Mouse (Mus musculus) liver, postnatal 0 days (tissue): ENCODE data around the gene Adra1b. TPM values are rescaled to one million over a fixed set of nuclear protein-coding genes. Genes with fewer than 3 reads are reported as not detected.

ENCODE experiments used
- ATAC-seq: fragments of 200-750 bp; cut with Nextera tagmentation; 2 replicates; pipeline ENCODE4 v1.8.0; 2017; ENCODE audit warnings: mild to moderate bottlenecking, moderate library complexity
- DNase-seq: peaks from one replicate; pipeline ENCODE4 v3.0.0-alpha.2; 2016
- H3K27ac ChIP-seq: fragments of 300-500 bp; sonication (generic); 2 replicates; pipeline ENCODE4 v1.5.1; 2014; ENCODE audit warnings: antibody characterized with exemption, moderate library complexity, mild to moderate bottlenecking, low read depth
- H3K27me3 ChIP-seq: fragments of 300-500 bp; sonication (generic); 2 replicates; pipeline ENCODE4 v1.6.1; 2014; ENCODE audit warnings: low read length, control low read depth, mixed read lengths; ENCODE audit not compliant: insufficient read depth
- H3K36me3 ChIP-seq: fragments of 300-500 bp; sonication (generic); replicated peaks from 2 replicates; pipeline ENCODE4 v1.6.1; 2014; ENCODE audit warnings: mild to moderate bottlenecking, control low read depth, low read length, moderate library complexity, mixed read lengths; ENCODE audit not compliant: insufficient read depth
- H3K4me1 ChIP-seq: fragments of 300-500 bp; sonication (generic); 2 replicates; pipeline ENCODE4 v1.6.1; 2014; ENCODE audit warnings: antibody characterized with exemption, mild to moderate bottlenecking, control low read depth; ENCODE audit not compliant: insufficient read depth
- H3K4me2 ChIP-seq: fragments of 300-500 bp; sonication (generic); 2 replicates; pipeline ENCODE4 v1.6.1; 2014; ENCODE audit warnings: low read depth, mild to moderate bottlenecking, low read length, moderate library complexity, mixed read lengths
- H3K4me3 ChIP-seq: fragments of 300-500 bp; sonication (generic); 2 replicates; pipeline ENCODE4 v1.5.1; 2014; ENCODE audit warnings: low read depth, low read length
- H3K9ac ChIP-seq: fragments of 300-500 bp; sonication (generic); replicated peaks from 2 replicates; pipeline ENCODE4 v1.6.1; 2014; ENCODE audit warnings: mild to moderate bottlenecking, moderate library complexity
- H3K9me3 ChIP-seq: fragments of 300-500 bp; sonication (generic); 2 replicates; pipeline ENCODE4 v1.6.1; 2016; ENCODE audit warnings: mild to moderate bottlenecking, control low read depth, low read length, mixed read lengths
- CTCF ChIP-seq: sonication (generic); IDR thresholded peaks from 2 replicates; pipeline ENCODE4 v1.5.1; 2016; ENCODE audit warnings: antibody characterized with exemption, low read depth
- EP300 ChIP-seq: IDR thresholded peaks from 2 replicates; pipeline ENCODE4 v1.6.1; 2016; ENCODE audit warnings: antibody characterized with exemption, low read depth, mild to moderate bottlenecking
- WGBS: fragments of 180-500 bp; shearing (Covaris S2); extraction: QIAGEN DNeasy Blood & Tissue Kit; methylation state at CpG from one replicate; pipeline ENCODE4 v1.1.7; 2014; ENCODE audit not compliant: insufficient replicate concordance; 5-methylcytosine and 5-hydroxymethylcytosine counted together
- polyA plus RNA-seq: library from polyadenylated mRNA; unstranded; fragments of >200 nt; fragmentation: Nextera tagmentation; extraction: Ambion mirVana; gene quantifications from 2 replicates; pipeline ENCODE4 v1.2.1, GENCODE M21; 2015

Gene Adra1b
- polyA plus RNA-seq, 1 experiment from 2014 or later = 6.6 TPM

GRCm38 (mm10) chr11:43820552-43821460, 80.2 kb downstream of the Adra1b start:
- TF ChIP-seq EP300 (no peak), CTCF (no peak)
- H3K4me2 ChIP-seq = no peak overlapping the region
- H3K4me1 ChIP-seq = no peaks in the 10 kb centered on the region
- no peak overlapping the region for H3K9ac ChIP-seq
- H3K9me3 ChIP-seq = no peaks in the 10 kb centered on the region
- H3K27me3 ChIP-seq = no peaks in the 10 kb centered on the region
- whole genome bisulfite sequencing = 61% methylated on average over 11 of the region's 11 CpGs
- DNase-seq = no peak
- no peak overlapping the region for H3K4me3 ChIP-seq
- H3K27ac ChIP-seq = no peak overlapping the region
- no peaks in the 10 kb centered on the region for H3K36me3 ChIP-seq
- no peak for ATAC-seq

- TF ChIP-seq CTCF (no peak), EP300 (no peak)
- WGBS = 65% methylated on average over 9 of the region's 9 CpGs
- Histone ChIP-seq H3K4me1 (no peaks in the 10 kb centered on the region), H3K4me2 (no peak overlapping the region), H3K9me3 (no peaks in the 10 kb centered on the region), H3K27me3 (no peaks in the 10 kb centered on the region), H3K4me3 (no peak overlapping the region), H3K36me3 (no peaks in the 10 kb centered on the region), H3K27ac (no peak overlapping the region), H3K9ac (no peak overlapping the region)
- DNase-seq = no peak
- no peak for ATAC-seq
These were observed 83.6 kb downstream of the Adra1b start for GRCm38 (mm10) chr11:43817368-43817923.

DNA sequence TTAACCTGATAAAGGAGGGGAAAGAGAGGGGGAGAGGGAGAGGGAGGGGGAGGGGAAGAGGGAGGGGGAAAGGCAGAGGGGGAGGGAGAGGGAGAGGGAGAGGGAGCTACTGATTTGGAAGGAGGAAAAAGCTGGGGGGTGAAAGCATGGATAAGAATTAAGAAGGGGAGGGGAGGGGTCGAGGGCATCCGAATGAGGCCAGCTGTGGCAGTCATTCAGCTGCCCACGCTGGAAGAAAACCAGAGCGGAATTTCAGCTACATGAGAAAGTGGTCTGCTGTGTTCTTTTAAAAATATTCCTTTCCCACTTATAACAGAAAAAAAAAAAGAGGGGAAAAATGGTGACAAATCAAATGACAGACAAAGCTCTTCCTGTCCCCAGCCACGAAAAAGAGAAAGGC, 88.5 kb downstream of the Adra1b start:
- no peak overlapping the region for H3K4me2 ChIP-seq
- ATAC-seq = no peak
- H3K27me3 ChIP-seq = no peaks in the 10 kb centered on the region
- no peak overlapping the region for H3K4me3 ChIP-seq
- no peak overlapping the region for H3K27ac ChIP-seq
- no peaks in the 10 kb centered on the region for H3K9me3 ChIP-seq
- TF ChIP-seq EP300 = no peak
- no peak for TF ChIP-seq CTCF
- H3K36me3 ChIP-seq = no peaks in the 10 kb centered on the region
- DNase-seq = no peak
- H3K4me1 ChIP-seq = no peaks in the 10 kb centered on the region
- no peak overlapping the region for H3K9ac ChIP-seq
- 59% methylated on average over 5 of the region's 5 CpGs for WGBS

DNA sequence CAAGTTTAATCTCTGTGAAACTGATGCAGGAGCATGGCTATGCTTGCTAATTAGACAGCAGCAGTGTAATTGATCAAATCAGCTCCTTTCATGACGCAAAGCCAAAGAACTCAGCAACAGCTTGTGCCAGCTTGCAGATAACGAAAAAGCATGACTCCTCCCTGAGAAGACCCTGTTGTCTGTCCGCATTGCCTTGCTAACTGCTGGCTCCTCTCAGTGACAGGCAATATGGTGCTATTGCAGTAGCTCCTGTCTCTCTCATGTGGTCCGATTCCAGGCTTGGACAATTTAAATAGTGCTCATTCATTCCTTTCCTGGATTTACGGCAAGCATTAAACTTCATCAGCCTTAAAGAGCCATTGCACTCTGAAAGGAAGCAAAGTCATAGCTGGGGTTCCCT, 93.3 kb downstream of the Adra1b start:
- Histone ChIP-seq H3K4me3 (no peak overlapping the region), H3K9ac (no peak overlapping the region), H3K27ac (no peak overlapping the region), H3K4me2 (no peak overlapping the region), H3K27me3 (no peaks in the 10 kb centered on the region), H3K9me3 (no peaks in the 10 kb centered on the region), H3K36me3 (no peaks in the 10 kb centered on the region), H3K4me1 (no peaks in the 10 kb centered on the region)
- DNase-seq = no peak
- 79% methylated on average over 5 of the region's 5 CpGs for WGBS
- no peak for TF ChIP-seq EP300
- TF ChIP-seq CTCF = no peak
- no peak for ATAC-seq

DNA sequence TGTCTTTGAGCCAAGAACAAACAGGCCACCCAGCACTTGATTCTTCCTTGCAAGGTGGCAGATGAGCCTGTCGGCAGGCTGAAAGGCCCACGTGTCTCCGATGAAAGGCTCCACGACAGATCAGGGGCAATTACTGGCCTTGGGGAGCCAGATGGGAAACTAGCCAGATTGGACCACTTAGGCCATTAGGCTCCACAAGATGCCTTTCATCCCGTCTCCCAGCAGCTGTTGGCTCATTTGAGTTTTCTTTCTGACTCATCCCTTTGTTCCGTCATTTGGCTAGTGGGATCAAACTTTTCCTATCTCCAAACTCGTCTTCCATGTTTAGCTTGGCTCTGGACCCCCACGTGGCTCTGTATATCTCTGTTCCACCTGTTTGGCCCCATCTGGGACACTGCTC, 105.0 kb downstream of the Adra1b start:
- H3K27ac ChIP-seq = no peak overlapping the region
- no peak overlapping the region for H3K4me3 ChIP-seq

GRCm38 (mm10) chr11:43790446-43790845, 110.6 kb downstream of the Adra1b start:
- H3K27ac ChIP-seq = no peak overlapping the region
- WGBS = 75% methylated on average over 6 of the region's 6 CpGs
- no peak for ATAC-seq
- no peak overlapping the region for H3K4me3 ChIP-seq
- no peak for TF ChIP-seq CTCF
- no peak for TF ChIP-seq EP300
- no peaks in the 10 kb centered on the region for H3K4me1 ChIP-seq
- no peak for DNase-seq
- H3K27me3 ChIP-seq = no peaks in the 10 kb centered on the region
- no peaks in the 10 kb centered on the region for H3K36me3 ChIP-seq
- H3K9me3 ChIP-seq = no peaks in the 10 kb centered on the region
- H3K9ac ChIP-seq = no peak overlapping the region
- H3K4me2 ChIP-seq = no peak overlapping the region

More for the DNA sequence above, 105.0 kb downstream of the Adra1b start:
- Histone ChIP-seq H3K9ac (no peak overlapping the region), H3K9me3 (no peaks in the 10 kb centered on the region), H3K4me1 (no peaks in the 10 kb centered on the region), H3K27me3 (no peaks in the 10 kb centered on the region), H3K36me3 (no peaks in the 10 kb centered on the region), H3K4me2 (no peak overlapping the region)
- WGBS = 51% methylated on average over 8 of the region's 8 CpGs
- DNase-seq = no peak
- ATAC-seq = no peak
- no peak for TF ChIP-seq CTCF
- no peak for TF ChIP-seq EP300
